Mouse (Mus musculus) left cerebral cortex, postnatal 10 days (tissue): Measurements from ENCODE around the gene Slu7. TPM values are rescaled to one million over a fixed set of nuclear protein-coding genes. Genes with fewer than 3 reads are reported as not detected.

Source experiments
- DNase-seq, 2 experiments: peaks; one replicate each; pipeline ENCODE4 v3.0.0; 2021 to 2022; ENCODE audit warnings: low spot score in 2 of 2, mixed read lengths in 1 of 2; ENCODE audit errors: extremely low spot score in 1 of 2
- intact Hi-C: fragments of 180-260 bp; cut with DNase I; formaldehyde crosslinking; loops from one replicate; pipeline ENCODE4 v1.15.1; 2025
- total RNA-seq, 2 experiments: library from RNA; stranded (reverse); gene quantifications; 2 replicates each; pipeline ENCODE4 v1.2.3; 2021

Gene Slu7
- total RNA-seq, 2 experiments from 2014 or later, result 42.2 to 48.7 TPM

- intact Hi-C loops, result no loop called here
- DNase-seq, result peak; percentile 84
These were observed 20.6 kb upstream of the Slu7 start for GRCm38 (mm10) chr11:43412771-43413451.

- DNase-seq, result no peak
- intact Hi-C loops, result no loop called here
These were observed 16.3 kb upstream of the Slu7 start for GRCm38 (mm10) chr11:43417201-43417600.

DNA sequence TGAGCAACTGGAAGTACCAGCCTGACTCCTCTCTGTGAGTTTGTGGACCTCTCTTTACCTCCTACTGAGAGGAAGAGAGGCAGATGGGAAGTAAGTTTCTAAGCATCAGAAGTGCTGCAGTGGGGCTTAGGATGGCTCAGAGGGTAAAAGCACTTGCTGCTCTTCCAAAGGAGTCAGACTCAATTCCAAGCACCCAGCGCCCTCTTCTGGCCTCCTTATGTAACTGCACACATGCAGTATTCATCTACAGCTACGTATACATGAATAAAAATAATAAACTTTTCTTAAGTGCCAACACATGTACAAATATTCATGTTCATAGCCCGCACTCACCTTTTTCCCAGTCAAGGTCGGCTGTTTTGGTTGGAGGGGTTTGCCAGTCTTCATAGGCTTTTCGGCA is 9.2 kb upstream of the Slu7 start:
- DNase-seq, result no peak
- intact Hi-C loops, result no loop called here

GRCm38 (mm10) chr11:43425166-43425709 is 8.3 kb upstream of the Slu7 start:
- DNase-seq, result no peak
- intact Hi-C loops, result no loop called here

GRCm38 (mm10) chr11:43425824-43426413 is 7.6 kb upstream of the Slu7 start, which contains the start of gene Pttg1:
Gene Pttg1 (minus strand): TSS chr11:43426251.
- peak; percentile 61 to 86 for DNase-seq
- intact Hi-C loops, result no loop called here

DNA sequence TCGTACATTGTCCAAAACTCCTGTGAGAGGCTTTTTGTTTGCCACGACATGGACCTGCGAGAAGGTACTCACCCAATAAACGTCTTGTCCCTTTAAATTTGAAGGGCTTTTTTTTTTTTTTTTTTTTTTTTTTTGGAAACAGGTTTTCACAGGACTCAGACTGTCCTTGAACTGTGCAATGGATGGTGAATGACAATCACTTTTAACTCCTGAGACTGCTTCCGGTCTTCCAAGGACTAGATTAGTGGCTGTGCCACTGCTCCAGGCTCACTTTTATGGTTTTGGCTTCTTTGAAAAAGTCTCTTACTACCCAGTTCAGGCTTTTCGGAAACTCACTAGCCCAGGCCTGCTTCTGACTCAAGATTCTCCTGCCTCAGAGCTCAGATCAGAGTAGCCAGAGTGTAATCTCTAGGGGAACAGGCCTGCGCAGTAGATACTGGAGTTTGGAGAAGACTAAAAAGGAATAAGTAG is 7.1 kb upstream of the Slu7 start:
- intact Hi-C loops, result no loop called here
- DNase-seq, result no peak

GRCm38 (mm10) chr11:43434024-43434407 is 472 bp downstream of the Slu7 start:
- DNase-seq, result no peak
- intact Hi-C loops, result no loop called here

DNA sequence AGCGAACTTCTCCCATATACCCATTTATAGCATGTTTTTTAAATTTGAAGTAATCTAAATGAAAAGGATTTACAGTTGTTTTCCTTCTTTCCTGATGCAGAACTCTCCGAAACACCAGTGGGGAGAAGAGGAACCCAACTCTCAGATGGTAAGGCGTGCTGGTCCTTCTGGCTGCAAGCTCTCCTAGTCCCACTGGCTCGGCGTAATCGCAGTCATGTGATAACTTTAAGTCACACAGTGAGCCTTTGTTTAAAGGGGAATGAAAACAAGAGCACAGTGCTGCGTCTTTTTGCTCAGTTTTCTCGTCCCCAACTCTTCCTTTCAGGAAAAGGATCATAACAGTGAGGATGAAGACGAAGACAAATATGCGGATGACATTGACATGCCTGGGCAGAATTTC is 7.6 kb downstream of the Slu7 start:
- DNase-seq, result no peak
- intact Hi-C loops, result no loop called here

DNA sequence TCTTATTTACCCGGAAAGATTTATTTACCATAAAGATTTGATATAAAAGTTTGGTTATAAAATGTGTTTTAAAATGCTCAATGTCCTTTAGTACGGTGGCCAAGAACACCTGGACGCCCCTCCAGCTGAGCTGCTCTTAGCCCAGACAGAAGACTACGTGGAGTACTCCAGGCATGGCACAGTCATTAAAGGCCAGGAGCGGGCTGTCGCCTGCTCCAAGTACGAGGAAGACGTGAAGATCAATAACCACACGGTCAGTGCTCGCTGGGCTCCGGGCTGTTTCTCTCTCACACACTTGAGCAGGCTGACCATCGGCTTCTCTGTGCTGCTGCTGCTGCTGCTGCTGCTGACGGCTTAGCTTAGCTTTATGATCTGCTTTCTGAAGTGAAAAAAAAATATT is 9.6 kb downstream of the Slu7 start:
- intact Hi-C loops, result no loop called here
- DNase-seq, result no peak

GRCm38 (mm10) chr11:43449916-43450315 is 16.4 kb downstream of the Slu7 start:
- intact Hi-C loops, result loop anchor here (5.0 kb wide), 1 partner anchor 287 kb away; no protein-coding TSS in a partner anchor
- no peak for DNase-seq

DNA sequence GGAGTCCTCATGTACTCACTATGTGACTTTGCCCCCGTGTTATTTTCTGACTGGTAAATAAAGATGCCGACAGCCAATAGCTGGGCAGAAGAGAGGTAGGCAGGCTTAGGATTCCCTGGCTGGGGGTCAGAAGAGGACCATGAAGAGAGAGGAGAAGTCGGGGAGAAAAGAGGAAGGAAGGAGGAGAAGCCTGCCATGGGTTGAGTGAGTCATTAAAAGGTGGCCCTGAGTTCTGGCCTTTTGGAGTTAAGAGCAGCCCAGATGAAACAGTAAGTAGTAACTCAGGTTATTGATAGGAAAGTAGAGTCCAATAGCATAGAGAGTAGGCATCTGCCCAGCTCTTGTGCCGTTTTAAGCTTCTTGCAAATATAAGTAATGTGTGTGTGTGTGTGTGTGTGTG is 17.8 kb downstream of the Slu7 start:
- no peak for DNase-seq
- intact Hi-C loops, result no loop called here

- no peak for DNase-seq
- intact Hi-C loops, result loop anchor here (2.0 kb wide), 1 partner anchor 41 kb away; no protein-coding TSS in a partner anchor
These were observed 18.7 kb downstream of the Slu7 start for GRCm38 (mm10) chr11:43452266-43452665.

DNA sequence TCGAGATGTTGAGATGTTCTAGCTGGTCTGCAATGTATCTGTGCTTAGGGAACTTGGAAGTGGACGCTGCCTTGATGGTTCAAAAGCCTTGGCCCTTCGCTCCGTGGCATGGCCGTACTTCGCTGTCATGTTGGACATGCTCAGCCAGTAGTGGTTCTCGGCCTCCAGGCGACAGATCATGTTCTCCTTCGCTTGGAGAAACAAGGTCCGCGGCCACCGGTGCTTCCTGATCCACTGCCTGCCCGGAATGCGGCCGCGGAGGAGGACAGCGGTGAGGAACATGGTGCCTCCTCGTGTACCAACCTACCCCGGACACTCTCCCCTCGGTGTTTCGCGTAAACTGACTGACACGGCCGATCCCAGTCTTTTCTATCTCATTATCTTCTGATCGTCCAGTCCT is 29.7 kb downstream of the Slu7 start:
- DNase-seq, result no peak
- intact Hi-C loops, result no loop called here

DNA sequence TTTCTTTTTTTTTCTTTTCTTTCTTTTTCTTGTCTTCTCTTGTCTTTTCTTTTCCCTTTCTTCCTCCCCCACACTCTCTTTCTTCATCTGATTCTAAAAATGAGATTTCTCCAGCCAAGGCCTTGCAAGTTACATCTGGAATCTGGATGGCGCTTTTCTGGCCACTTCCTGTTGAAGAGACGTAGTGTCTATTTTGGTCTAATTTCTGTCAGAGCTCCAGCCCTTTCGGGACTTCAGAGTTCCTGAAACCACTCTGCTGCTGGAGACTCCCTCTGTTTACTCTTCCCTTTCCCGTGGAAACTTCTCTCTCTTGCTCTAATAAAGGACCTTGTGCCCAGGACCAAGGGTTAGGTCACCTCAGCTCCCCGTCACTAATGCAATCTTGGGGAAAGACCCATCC is 36.6 kb downstream of the Slu7 start:
- intact Hi-C loops, result no loop called here

GRCm38 (mm10) chr11:43470881-43471820 is 37.6 kb downstream of the Slu7 start:
- no peak for DNase-seq
- intact Hi-C loops, result no loop called here

More for the DNA sequence above, 36.6 kb downstream of the Slu7 start:
- no peak for DNase-seq

GRCm38 (mm10) chr11:43473115-43473514 is 39.6 kb downstream of the Slu7 start:
- no peak for DNase-seq
- intact Hi-C loops, result no loop called here

GRCm38 (mm10) chr11:43473635-43474224 is 40.2 kb downstream of the Slu7 start:
- no peak for DNase-seq
- intact Hi-C loops, result no loop called here

- peak in 1 of 2 experiments; percentile 75 for DNase-seq
- intact Hi-C loops, result no loop called here
These were observed 40.8 kb downstream of the Slu7 start, which contains the start of gene C1qtnf2 for GRCm38 (mm10) chr11:43474225-43474774. Gene C1qtnf2 (plus strand): TSS chr11:43474276.
